Mouse (Mus musculus) midbrain, embryonic 16.5 days (tissue): ENCODE results near the gene Gm6096. TPM values are rescaled to one million over a fixed set of nuclear protein-coding genes. Genes with fewer than 3 reads are reported as not detected.
"Not testable (repeated sequence)": the region's sequence is repeated elsewhere in the genome, so short reads cannot be mapped to it uniquely, and the experiment has no call there.

Experiments
- ATAC-seq: fragments of 200-750 bp; cut with Nextera tagmentation; 2 replicates; pipeline ENCODE4 v1.8.0; 2017; ENCODE audit warnings: moderate TSS enrichment
- H3K27ac ChIP-seq: fragments of 300-500 bp; sonication (generic); 2 replicates; pipeline ENCODE4 v1.5.1; 2014; ENCODE audit warnings: mild to moderate bottlenecking, low read length, mixed read lengths
- H3K27me3 ChIP-seq: fragments of 300-500 bp; sonication (generic); 2 replicates; pipeline ENCODE4 v1.6.1; 2014; ENCODE audit warnings: low read depth, low read length, mixed read lengths; ENCODE audit not compliant: control insufficient read depth, insufficient read depth
- H3K36me3 ChIP-seq: fragments of 300-500 bp; sonication (generic); 2 replicates; pipeline ENCODE4 v1.6.1; 2014; ENCODE audit warnings: mild to moderate bottlenecking, low read length, moderate library complexity, mixed read lengths; ENCODE audit not compliant: control insufficient read depth, insufficient read depth
- H3K4me1 ChIP-seq: fragments of 300-500 bp; sonication (generic); 2 replicates; pipeline ENCODE4 v1.6.1; 2014; ENCODE audit warnings: mild to moderate bottlenecking, low read length, mixed read lengths; ENCODE audit not compliant: control insufficient read depth, insufficient read depth
- H3K4me2 ChIP-seq: fragments of 300-500 bp; sonication (generic); 2 replicates; pipeline ENCODE4 v1.6.1; 2014; ENCODE audit warnings: mild to moderate bottlenecking, low read length, mixed read lengths
- H3K4me3 ChIP-seq: fragments of 300-500 bp; sonication (generic); 2 replicates; pipeline ENCODE4 v1.5.1; 2014; ENCODE audit warnings: low read depth, mild to moderate bottlenecking, low read length, moderate library complexity, mixed read lengths
- H3K9ac ChIP-seq: fragments of 300-500 bp; sonication (generic); 2 replicates; pipeline ENCODE4 v1.6.1; 2014; ENCODE audit warnings: low read depth, low read length, mixed read lengths
- H3K9me3 ChIP-seq: fragments of 300-500 bp; sonication (generic); replicated peaks from 2 replicates; pipeline ENCODE4 v1.6.1; 2014; ENCODE audit warnings: mild to moderate bottlenecking, low read length, mixed read lengths; ENCODE audit not compliant: control insufficient read depth, poor library complexity, severe bottlenecking
- WGBS: fragments of 180-500 bp; shearing (Covaris S2); extraction: QIAGEN DNeasy Blood & Tissue Kit; methylation state at CpG from one replicate; pipeline ENCODE4 v1.1.7; 2014; 5-methylcytosine and 5-hydroxymethylcytosine counted together
- polyA plus RNA-seq: library from polyadenylated mRNA; unstranded; fragments of >200 nt; fragmentation: Nextera tagmentation; extraction: Ambion mirVana; gene quantifications from 2 replicates; pipeline ENCODE4 v1.2.1, GENCODE M21; 2015

The Gm6096 gene
- polyA plus RNA-seq: not detected in 2 replicates

GRCm38 (mm10) chr7:34250738-34251137 lies at the start of gene Gm6096:
TSS of gene Gm6096 (plus strand) at chr7:34251038.
- Histone ChIP-seq H3K9ac (no peak within 1 kb of the TSS; the same call in 1 of the 2 replicates), H3K36me3 (peaks cover 26% of the 10 kb centered on the region), H3K4me3 (no peak within 1 kb of the TSS), H3K9me3 (no peaks in the 10 kb centered on the region), H3K4me2 (no peak within 1 kb of the TSS), H3K4me1 (no peaks in the 10 kb centered on the region), H3K27ac (no peak within 1 kb of the TSS), H3K27me3 (no peaks in the 10 kb centered on the region)
- 94% methylated on average over 7 of the region's 7 CpGs for WGBS
- ATAC-seq: no peak

- not testable (repeated sequence) for H3K27ac ChIP-seq
- WGBS: 93% methylated on average over 10 of the region's 10 CpGs
- H3K36me3 ChIP-seq: peaks cover 60% of the 10 kb centered on the region
Observed at GRCm38 (mm10) chr7:34202147-34202546, 48.7 kb upstream of the Gm6096 start.

GRCm38 (mm10) chr7:34206331-34206730 lies 44.5 kb upstream of the Gm6096 start:
- Histone ChIP-seq H3K4me3 (no peak overlapping the region), H3K4me2 (no peak overlapping the region), H3K36me3 (peaks cover 69% of the 10 kb centered on the region), H3K9me3 (no peaks in the 10 kb centered on the region), H3K4me1 (no peaks in the 10 kb centered on the region), H3K27ac (no peak overlapping the region), H3K27me3 (no peaks in the 10 kb centered on the region), H3K9ac (no peak overlapping the region)
- 93% methylated on average over 6 of the region's 6 CpGs for WGBS
- ATAC-seq: no peak

More at GRCm38 (mm10) chr7:34202147-34202546, 48.7 kb upstream of the Gm6096 start:
- 0 out of 2 replicates have a peak, but pooled peaks have one; percentile 25 for ATAC-seq
- not testable (repeated sequence) for H3K9me3 ChIP-seq, H3K9ac ChIP-seq, H3K4me1 ChIP-seq, H3K4me3 ChIP-seq, H3K27me3 ChIP-seq, H3K4me2 ChIP-seq

- no peaks in the 10 kb centered on the region for H3K27me3 ChIP-seq
- H3K36me3 ChIP-seq: peaks cover 63% of the 10 kb centered on the region
- H3K9me3 ChIP-seq: no peaks in the 10 kb centered on the region
- H3K4me2 ChIP-seq: no peak overlapping the region
- H3K4me1 ChIP-seq: no peaks in the 10 kb centered on the region
- no peak overlapping the region for H3K9ac ChIP-seq
- H3K4me3 ChIP-seq: no peak overlapping the region
- H3K27ac ChIP-seq: no peak overlapping the region
- ATAC-seq: no peak
- 91% methylated on average over 9 of the region's 9 CpGs for WGBS
Observed at GRCm38 (mm10) chr7:34208027-34208745, 42.7 kb upstream of the Gm6096 start.

- Histone ChIP-seq H3K9ac (no peak overlapping the region), H3K9me3 (no peaks in the 10 kb centered on the region), H3K27ac (no peak overlapping the region), H3K4me2 (no peak overlapping the region), H3K36me3 (peaks cover 38% of the 10 kb centered on the region), H3K4me1 (no peaks in the 10 kb centered on the region), H3K27me3 (no peaks in the 10 kb centered on the region), H3K4me3 (no peak overlapping the region)
- WGBS: 96% methylated on average over 7 of the region's 7 CpGs
- no peak for ATAC-seq
Observed at GRCm38 (mm10) chr7:34213281-34213680, 37.6 kb upstream of the Gm6096 start.

- Histone ChIP-seq H3K9me3 (no peaks in the 10 kb centered on the region), H3K9ac (no peak overlapping the region), H3K4me2 (no peak overlapping the region), H3K4me3 (no peak overlapping the region), H3K27me3 (no peaks in the 10 kb centered on the region), H3K36me3 (peaks cover 45% of the 10 kb centered on the region), H3K27ac (no peak overlapping the region), H3K4me1 (no peaks in the 10 kb centered on the region)
- 94% methylated on average over 8 of the region's 8 CpGs for WGBS
- ATAC-seq: no peak
Observed at GRCm38 (mm10) chr7:34214644-34215043, 36.2 kb upstream of the Gm6096 start.

GRCm38 (mm10) chr7:34215481-34215880 lies 35.4 kb upstream of the Gm6096 start:
- no peak overlapping the region for H3K4me2 ChIP-seq
- WGBS: 93% methylated on average over 9 of the region's 9 CpGs
- H3K9ac ChIP-seq: no peak overlapping the region
- no peaks in the 10 kb centered on the region for H3K9me3 ChIP-seq
- no peaks in the 10 kb centered on the region for H3K4me1 ChIP-seq
- H3K4me3 ChIP-seq: no peak overlapping the region
- H3K27ac ChIP-seq: no peak overlapping the region
- ATAC-seq: no peak
- no peaks in the 10 kb centered on the region for H3K27me3 ChIP-seq
- H3K36me3 ChIP-seq: peaks cover 51% of the 10 kb centered on the region

GRCm38 (mm10) chr7:34216474-34216873 lies 34.4 kb upstream of the Gm6096 start:
- ATAC-seq: no peak
- WGBS: 90% methylated on average over 10 of the region's 10 CpGs

GRCm38 (mm10) chr7:34218496-34218895 lies 32.3 kb upstream of the Gm6096 start:
- Histone ChIP-seq H3K27ac (no peak overlapping the region), H3K4me1 (no peaks in the 10 kb centered on the region), H3K36me3 (peaks cover 56% of the 10 kb centered on the region), H3K9ac (no peak overlapping the region), H3K9me3 (no peaks in the 10 kb centered on the region), H3K4me3 (no peak overlapping the region), H3K4me2 (no peak overlapping the region), H3K27me3 (no peaks in the 10 kb centered on the region)
- no peak for ATAC-seq
- WGBS: 88% methylated on average over 1 of the region's 1 CpGs

More at GRCm38 (mm10) chr7:34216474-34216873, 34.4 kb upstream of the Gm6096 start:
- H3K4me3 ChIP-seq: no peak overlapping the region
- H3K36me3 ChIP-seq: peaks cover 49% of the 10 kb centered on the region
- H3K27ac ChIP-seq: no peak overlapping the region
- no peaks in the 10 kb centered on the region for H3K27me3 ChIP-seq
- H3K4me1 ChIP-seq: no peaks in the 10 kb centered on the region
- no peaks in the 10 kb centered on the region for H3K9me3 ChIP-seq
- H3K4me2 ChIP-seq: no peak overlapping the region
- H3K9ac ChIP-seq: no peak overlapping the region
